Mouse (Mus musculus): ENCODE results near the gene Map7d1. TPM values are rescaled to one million over a fixed set of nuclear protein-coding genes. Genes with fewer than 3 reads are reported as not detected.
A peak's percentile ranks its signal among the peaks of the same experiment; 100 is the strongest.

The Map7d1 gene
- 28.7 and 45.5 TPM in 2 replicates for polyA plus RNA-seq (2011; ENCODE audit: insufficient read depth, insufficient read length, low replicate concordance, missing spikeins)

- peak within 1 kb of the TSS; percentile 92 for H3K27ac ChIP-seq (ENCODE audit: control insufficient read depth, insufficient read depth, low read depth, low read length, poor library complexity)
- TF ChIP-seq POLR2A (IDR thresholded peaks at IDR 0.05; ENCODE audit: borderline replicate concordance, control insufficient read depth, low read depth, low read length) (peak; percentile 96), CTCF (IDR thresholded peaks at IDR 0.05; ENCODE audit: control insufficient read depth, insufficient read depth, low read length) (no peak)
- under 1% methylated on average over 59 of the region's 59 CpGs for WGBS
- peaks cover 10% of the 10 kb centered on the region for H3K4me1 ChIP-seq (ENCODE audit: control insufficient read depth, insufficient read depth, low read length)
- H3K4me3 ChIP-seq (replicated peaks; ENCODE audit: control insufficient read depth, low read depth, low read length) = peak within 1 kb of the TSS; percentile 60
Measured at GRCm38 (mm10) chr4:126256131-126256791, at the start of gene Map7d1. Gene Map7d1, minus strand, starts transcription at chr4:126256343.

- H3K27ac ChIP-seq (ENCODE audit: control insufficient read depth, insufficient read depth, low read depth, low read length, poor library complexity) = no peak overlapping the region
- TF ChIP-seq POLR2A (IDR thresholded peaks at IDR 0.05; ENCODE audit: borderline replicate concordance, control insufficient read depth, low read depth, low read length) = no peak
- no peak for TF ChIP-seq CTCF (IDR thresholded peaks at IDR 0.05; ENCODE audit: control insufficient read depth, insufficient read depth, low read length)
- H3K4me1 ChIP-seq (ENCODE audit: control insufficient read depth, insufficient read depth, low read length) = no peaks in the 10 kb centered on the region
- no peak overlapping the region for H3K4me3 ChIP-seq (replicated peaks; ENCODE audit: control insufficient read depth, low read depth, low read length)
- 74% methylated on average over 1 of the region's 1 CpGs for WGBS
Measured at GRCm38 (mm10) chr4:126305428-126305827, 49.3 kb upstream of the Map7d1 start.

GRCm38 (mm10) chr4:126303877-126304276 is 47.7 kb upstream of the Map7d1 start:
- Histone ChIP-seq H3K4me3 (replicated peaks; ENCODE audit: control insufficient read depth, low read depth, low read length) (no peak overlapping the region), H3K27ac (ENCODE audit: control insufficient read depth, insufficient read depth, low read depth, low read length, poor library complexity) (no peak overlapping the region), H3K4me1 (ENCODE audit: control insufficient read depth, insufficient read depth, low read length) (no peaks in the 10 kb centered on the region)
- no peak for TF ChIP-seq POLR2A (IDR thresholded peaks at IDR 0.05; ENCODE audit: borderline replicate concordance, control insufficient read depth, low read depth, low read length)
- no peak for TF ChIP-seq CTCF (IDR thresholded peaks at IDR 0.05; ENCODE audit: control insufficient read depth, insufficient read depth, low read length)
- 58% methylated on average over 4 of the region's 4 CpGs for WGBS

- TF ChIP-seq CTCF (IDR thresholded peaks at IDR 0.05; ENCODE audit: control insufficient read depth, insufficient read depth, low read length) (no peak), POLR2A (IDR thresholded peaks at IDR 0.05; ENCODE audit: borderline replicate concordance, control insufficient read depth, low read depth, low read length) (no peak)
- H3K27ac ChIP-seq (ENCODE audit: control insufficient read depth, insufficient read depth, low read depth, low read length, poor library complexity) = no peak overlapping the region
- WGBS = 16% methylated on average over 27 of the region's 27 CpGs
- H3K4me1 ChIP-seq (ENCODE audit: control insufficient read depth, insufficient read depth, low read length) = no peaks in the 10 kb centered on the region
- no peak overlapping the region for H3K4me3 ChIP-seq (replicated peaks; ENCODE audit: control insufficient read depth, low read depth, low read length)
Measured at GRCm38 (mm10) chr4:126301584-126302309, 45.6 kb upstream of the Map7d1 start.

GRCm38 (mm10) chr4:126300916-126301583 is 44.9 kb upstream of the Map7d1 start:
- Histone ChIP-seq H3K4me3 (replicated peaks; ENCODE audit: control insufficient read depth, low read depth, low read length) (no peak overlapping the region), H3K4me1 (ENCODE audit: control insufficient read depth, insufficient read depth, low read length) (no peaks in the 10 kb centered on the region), H3K27ac (ENCODE audit: control insufficient read depth, insufficient read depth, low read depth, low read length, poor library complexity) (no peak overlapping the region)
- no peak for TF ChIP-seq POLR2A (IDR thresholded peaks at IDR 0.05; ENCODE audit: borderline replicate concordance, control insufficient read depth, low read depth, low read length)
- no peak for TF ChIP-seq CTCF (IDR thresholded peaks at IDR 0.05; ENCODE audit: control insufficient read depth, insufficient read depth, low read length)
- 1% methylated on average over 50 of the region's 50 CpGs for WGBS

- TF ChIP-seq POLR2A (IDR thresholded peaks at IDR 0.05; ENCODE audit: borderline replicate concordance, control insufficient read depth, low read depth, low read length) (no peak), CTCF (IDR thresholded peaks at IDR 0.05; ENCODE audit: control insufficient read depth, insufficient read depth, low read length) (no peak)
- 3% methylated on average over 34 of the region's 34 CpGs for WGBS
Measured at GRCm38 (mm10) chr4:126296617-126297101, 40.5 kb upstream of the Map7d1 start.

GRCm38 (mm10) chr4:126295937-126296336 is 39.8 kb upstream of the Map7d1 start:
- Histone ChIP-seq H3K27ac (ENCODE audit: control insufficient read depth, insufficient read depth, low read depth, low read length, poor library complexity) (no peak overlapping the region), H3K4me3 (replicated peaks; ENCODE audit: control insufficient read depth, low read depth, low read length) (no peak overlapping the region), H3K4me1 (ENCODE audit: control insufficient read depth, insufficient read depth, low read length) (no peaks in the 10 kb centered on the region)
- WGBS = 55% methylated on average over 4 of the region's 4 CpGs
- TF ChIP-seq CTCF (IDR thresholded peaks at IDR 0.05; ENCODE audit: control insufficient read depth, insufficient read depth, low read length) = no peak
- TF ChIP-seq POLR2A (IDR thresholded peaks at IDR 0.05; ENCODE audit: borderline replicate concordance, control insufficient read depth, low read depth, low read length) = no peak

More at GRCm38 (mm10) chr4:126296617-126297101, 40.5 kb upstream of the Map7d1 start:
- H3K27ac ChIP-seq (ENCODE audit: control insufficient read depth, insufficient read depth, low read depth, low read length, poor library complexity) = no peak overlapping the region
- no peaks in the 10 kb centered on the region for H3K4me1 ChIP-seq (ENCODE audit: control insufficient read depth, insufficient read depth, low read length)
- H3K4me3 ChIP-seq (replicated peaks; ENCODE audit: control insufficient read depth, low read depth, low read length) = no peak overlapping the region

- Histone ChIP-seq H3K27ac (ENCODE audit: control insufficient read depth, insufficient read depth, low read depth, low read length, poor library complexity) (no peak overlapping the region), H3K4me3 (replicated peaks; ENCODE audit: control insufficient read depth, low read depth, low read length) (no peak overlapping the region), H3K4me1 (ENCODE audit: control insufficient read depth, insufficient read depth, low read length) (no peaks in the 10 kb centered on the region)
- no peak for TF ChIP-seq CTCF (IDR thresholded peaks at IDR 0.05; ENCODE audit: control insufficient read depth, insufficient read depth, low read length)
- TF ChIP-seq POLR2A (IDR thresholded peaks at IDR 0.05; ENCODE audit: borderline replicate concordance, control insufficient read depth, low read depth, low read length) = no peak
- 76% methylated on average over 6 of the region's 6 CpGs for WGBS
Measured at GRCm38 (mm10) chr4:126295152-126295551, 39.0 kb upstream of the Map7d1 start.
